Mouse (Mus musculus): ENCODE measurements at regions not wholly inside any gene's neighbourhood (a gene's known extent, or its start where the extent isn't known, plus 50 kb on each side); places are given as distances from the start of the nearest gene placed in this dataset.

- no peak for TF ChIP-seq CTCF (IDR thresholded peaks at IDR 0.05; ENCODE audit: borderline replicate concordance, insufficient read depth, low read depth, low read length)
- no peak for TF ChIP-seq POLR2A (IDR thresholded peaks at IDR 0.05; ENCODE audit: borderline replicate concordance, insufficient read depth, low read length)
These were observed 1246.8 kb upstream of the A1bg start for GRCm38 (mm10) chr15:62169591-62170019.

All from cerebellum, adult 2 months (tissue).